Mouse (Mus musculus) hindbrain, embryonic 12.5 days (tissue): ENCODE results near the gene Dnaic2. TPM values are rescaled to one million over a fixed set of nuclear protein-coding genes. Genes with fewer than 3 reads are reported as not detected.
A peak's percentile ranks its signal among the peaks of the same experiment; 100 is the strongest.

Source experiments
- ATAC-seq: fragments of 200-750 bp; cut with Nextera tagmentation; 2 replicates; pipeline ENCODE4 v1.8.0; 2017; ENCODE audit warnings: moderate TSS enrichment; ENCODE audit not compliant: low FRiP score
- H3K27ac ChIP-seq: fragments of 300-500 bp; sonication (generic); 2 replicates; pipeline ENCODE4 v1.5.1; 2016; ENCODE audit warnings: mild to moderate bottlenecking
- H3K27me3 ChIP-seq: fragments of 300-500 bp; sonication (generic); 2 replicates; pipeline ENCODE4 v1.6.1; 2016; ENCODE audit warnings: mild to moderate bottlenecking
- H3K36me3 ChIP-seq: fragments of 300-500 bp; sonication (generic); 2 replicates; pipeline ENCODE4 v1.6.1; 2016; ENCODE audit warnings: mild to moderate bottlenecking
- H3K4me1 ChIP-seq: fragments of 300-500 bp; sonication (generic); 2 replicates; pipeline ENCODE4 v1.6.1; 2016
- H3K4me2 ChIP-seq: fragments of 300-500 bp; sonication (generic); replicated peaks from 2 replicates; pipeline ENCODE4 v1.6.1; 2016; ENCODE audit warnings: mild to moderate bottlenecking
- H3K4me3 ChIP-seq: fragments of 300-500 bp; sonication (generic); 2 replicates; pipeline ENCODE4 v1.5.1; 2016; ENCODE audit warnings: mild to moderate bottlenecking
- H3K9ac ChIP-seq: fragments of 300-500 bp; sonication (generic); 2 replicates; pipeline ENCODE4 v1.6.1; 2016; ENCODE audit warnings: mild to moderate bottlenecking, moderate library complexity
- H3K9me3 ChIP-seq: fragments of 300-500 bp; sonication (generic); replicated peaks from 2 replicates; pipeline ENCODE4 v1.6.1; 2016; ENCODE audit warnings: mild to moderate bottlenecking
- WGBS: fragments of 180-500 bp; shearing (Covaris S2); methylation state at CpG from one replicate; pipeline ENCODE4 v1.1.7; 2016; 5-methylcytosine and 5-hydroxymethylcytosine counted together
- polyA plus RNA-seq: library from polyadenylated mRNA; unstranded; fragments of >200 nt; fragmentation: Nextera tagmentation; extraction: Ambion mirVana; gene quantifications from 2 replicates; pipeline ENCODE4 v1.2.1, GENCODE M21; 2016

Gene Dnaic2
- polyA plus RNA-seq, 1 experiment from 2014 or later: 3.3 TPM

- ATAC-seq: peak; percentile 92
- Histone ChIP-seq H3K4me2 (peak overlapping the region; percentile 26), H3K27me3 (no peaks in the 10 kb centered on the region), H3K36me3 (peaks cover 9% of the 10 kb centered on the region; the same call in 1 of the 2 replicates), H3K4me3 (no peak overlapping the region), H3K9me3 (no peaks in the 10 kb centered on the region), H3K4me1 (peaks cover 19% of the 10 kb centered on the region), H3K9ac (no peak overlapping the region), H3K27ac (peak overlapping the region; percentile 76)
- 40% methylated on average over 22 of the region's 22 CpGs for WGBS
Observed at GRCm38 (mm10) chr11:114704071-114704913, 22.9 kb upstream of the Dnaic2 start.

GRCm38 (mm10) chr11:114706358-114706757 is 20.9 kb upstream of the Dnaic2 start:
- Histone ChIP-seq H3K9ac (no peak overlapping the region), H3K27me3 (no peaks in the 10 kb centered on the region), H3K36me3 (peaks cover 15% of the 10 kb centered on the region), H3K27ac (no peak overlapping the region), H3K4me2 (no peak overlapping the region), H3K4me1 (peaks cover 19% of the 10 kb centered on the region), H3K9me3 (no peaks in the 10 kb centered on the region), H3K4me3 (no peak overlapping the region)
- 85% methylated on average over 5 of the region's 5 CpGs for WGBS
- ATAC-seq: no peak

- H3K27me3 ChIP-seq: no peaks in the 10 kb centered on the region
- no peak overlapping the region for H3K9ac ChIP-seq
- WGBS: 85% methylated on average over 3 of the region's 3 CpGs
- no peak overlapping the region for H3K27ac ChIP-seq
- ATAC-seq: no peak
- no peak overlapping the region for H3K4me3 ChIP-seq
- H3K4me2 ChIP-seq: no peak overlapping the region
- peaks cover 20% of the 10 kb centered on the region for H3K36me3 ChIP-seq
- H3K9me3 ChIP-seq: no peaks in the 10 kb centered on the region
- H3K4me1 ChIP-seq: peaks cover 9% of the 10 kb centered on the region; the same call in 1 of the 2 replicates
Observed at GRCm38 (mm10) chr11:114711393-114711792, 15.8 kb upstream of the Dnaic2 start.

- peak; percentile 55; the same call in 1 of the 2 replicates for ATAC-seq
- Histone ChIP-seq H3K36me3 (peaks cover 20% of the 10 kb centered on the region), H3K27me3 (no peaks in the 10 kb centered on the region), H3K4me1 (peaks cover 9% of the 10 kb centered on the region; the same call in 1 of the 2 replicates), H3K27ac (no peak overlapping the region), H3K4me3 (no peak overlapping the region), H3K9ac (no peak overlapping the region), H3K9me3 (no peaks in the 10 kb centered on the region), H3K4me2 (no peak overlapping the region)
- WGBS: 70% methylated on average over 12 of the region's 12 CpGs
Observed at GRCm38 (mm10) chr11:114711861-114712260, 15.3 kb upstream of the Dnaic2 start.

GRCm38 (mm10) chr11:114714526-114714925 is 12.7 kb upstream of the Dnaic2 start:
- WGBS: 81% methylated on average over 6 of the region's 6 CpGs
- no peaks in the 10 kb centered on the region for H3K27me3 ChIP-seq
- no peak overlapping the region for H3K9ac ChIP-seq
- H3K36me3 ChIP-seq: peaks cover 18% of the 10 kb centered on the region
- H3K27ac ChIP-seq: no peak overlapping the region
- ATAC-seq: no peak
- no peaks in the 10 kb centered on the region for H3K9me3 ChIP-seq
- no peak overlapping the region for H3K4me2 ChIP-seq
- H3K4me3 ChIP-seq: no peak overlapping the region
- H3K4me1 ChIP-seq: peaks cover 9% of the 10 kb centered on the region; the same call in 1 of the 2 replicates

GRCm38 (mm10) chr11:114715531-114715930 is 11.7 kb upstream of the Dnaic2 start:
- Histone ChIP-seq H3K27me3 (no peaks in the 10 kb centered on the region), H3K36me3 (peaks cover 12% of the 10 kb centered on the region), H3K9ac (no peak overlapping the region), H3K4me2 (no peak overlapping the region), H3K9me3 (no peaks in the 10 kb centered on the region), H3K27ac (no peak overlapping the region), H3K4me1 (peaks cover 9% of the 10 kb centered on the region; the same call in 1 of the 2 replicates), H3K4me3 (no peak overlapping the region)
- 72% methylated on average over 7 of the region's 7 CpGs for WGBS
- no peak for ATAC-seq

- Histone ChIP-seq H3K9me3 (no peaks in the 10 kb centered on the region), H3K4me2 (no peak overlapping the region), H3K9ac (no peak overlapping the region), H3K36me3 (peaks cover 5% of the 10 kb centered on the region; the same call in 1 of the 2 replicates), H3K4me3 (no peak overlapping the region), H3K27ac (no peak overlapping the region), H3K27me3 (no peaks in the 10 kb centered on the region), H3K4me1 (peaks cover 6% of the 10 kb centered on the region)
- ATAC-seq: no peak
- whole genome bisulfite sequencing: 85% methylated on average over 10 of the region's 10 CpGs
Observed at GRCm38 (mm10) chr11:114720535-114720934, 6.7 kb upstream of the Dnaic2 start.

- Histone ChIP-seq H3K4me2 (no peak overlapping the region), H3K36me3 (peaks cover 5% of the 10 kb centered on the region; the same call in 1 of the 2 replicates), H3K4me1 (peaks cover 13% of the 10 kb centered on the region), H3K27me3 (no peaks in the 10 kb centered on the region), H3K9me3 (no peaks in the 10 kb centered on the region), H3K27ac (no peak overlapping the region), H3K4me3 (no peak overlapping the region), H3K9ac (no peak overlapping the region)
- 86% methylated on average over 8 of the region's 8 CpGs for WGBS
- no peak for ATAC-seq
Observed at GRCm38 (mm10) chr11:114722438-114722837, 4.8 kb upstream of the Dnaic2 start.

GRCm38 (mm10) chr11:114723030-114723429 is 4.2 kb upstream of the Dnaic2 start:
- H3K4me3 ChIP-seq: no peak overlapping the region
- H3K27me3 ChIP-seq: 0 out of 2 replicates have a peak, but pooled peaks cover 5% of the 10 kb centered on the region
- WGBS: 74% methylated on average over 13 of the region's 13 CpGs
- ATAC-seq: no peak
- H3K4me2 ChIP-seq: no peak overlapping the region
- H3K4me1 ChIP-seq: peaks cover 18% of the 10 kb centered on the region
- no peak overlapping the region for H3K27ac ChIP-seq
- no peak overlapping the region for H3K9ac ChIP-seq
- peaks cover 5% of the 10 kb centered on the region; the same call in 1 of the 2 replicates for H3K36me3 ChIP-seq
- no peaks in the 10 kb centered on the region for H3K9me3 ChIP-seq

- Histone ChIP-seq H3K4me1 (peaks cover 33% of the 10 kb centered on the region), H3K4me2 (no peak overlapping the region), H3K27ac (no peak overlapping the region), H3K36me3 (no peaks in the 10 kb centered on the region), H3K9ac (no peak overlapping the region), H3K27me3 (0 out of 2 replicates have a peak, but pooled peaks cover 7% of the 10 kb centered on the region), H3K4me3 (no peak overlapping the region), H3K9me3 (no peaks in the 10 kb centered on the region)
- no peak for ATAC-seq
- 66% methylated on average over 11 of the region's 11 CpGs for WGBS
Observed at GRCm38 (mm10) chr11:114724787-114725590, 2.2 kb upstream of the Dnaic2 start.

GRCm38 (mm10) chr11:114727826-114728186 is 598 bp downstream of the Dnaic2 start:
- 0 out of 2 replicates have a peak, but pooled peaks have one; percentile 23 for ATAC-seq
- 24% methylated on average over 5 of the region's 5 CpGs for WGBS
- Histone ChIP-seq H3K36me3 (no peaks in the 10 kb centered on the region), H3K9me3 (no peaks in the 10 kb centered on the region), H3K4me2 (peak overlapping the region; percentile 52), H3K27me3 (peaks cover 9% of the 10 kb centered on the region; the same call in 1 of the 2 replicates), H3K9ac (peak overlapping the region; percentile 49; the same call in 1 of the 2 replicates), H3K27ac (no peak overlapping the region), H3K4me1 (peaks cover 33% of the 10 kb centered on the region), H3K4me3 (peak overlapping the region; percentile 27; the same call in 1 of the 2 replicates)

GRCm38 (mm10) chr11:114728333-114728732 is 1.1 kb downstream of the Dnaic2 start:
- H3K27ac ChIP-seq: no peak overlapping the region
- H3K4me2 ChIP-seq: no peak overlapping the region
- H3K36me3 ChIP-seq: no peaks in the 10 kb centered on the region
- no peak overlapping the region for H3K9ac ChIP-seq
- 42% methylated on average over 5 of the region's 5 CpGs for WGBS
- no peak for ATAC-seq
- H3K4me3 ChIP-seq: no peak overlapping the region
- peaks cover 33% of the 10 kb centered on the region for H3K4me1 ChIP-seq
- H3K27me3 ChIP-seq: peaks cover 11% of the 10 kb centered on the region; the same call in 1 of the 2 replicates
- H3K9me3 ChIP-seq: no peaks in the 10 kb centered on the region
